Mouse (Mus musculus) testis, postnatal 14 days (tissue): ENCODE data around the gene Zfp410.
"Not testable (repeated sequence)": the region's sequence is repeated elsewhere in the genome, so short reads cannot be mapped to it uniquely, and the experiment has no call there.

Experiments used
- DNase-seq: peaks from one replicate; pipeline ENCODE4 v3.0.0; 2021; ENCODE audit warnings: low spot score

Zfp410 gene

DNA sequence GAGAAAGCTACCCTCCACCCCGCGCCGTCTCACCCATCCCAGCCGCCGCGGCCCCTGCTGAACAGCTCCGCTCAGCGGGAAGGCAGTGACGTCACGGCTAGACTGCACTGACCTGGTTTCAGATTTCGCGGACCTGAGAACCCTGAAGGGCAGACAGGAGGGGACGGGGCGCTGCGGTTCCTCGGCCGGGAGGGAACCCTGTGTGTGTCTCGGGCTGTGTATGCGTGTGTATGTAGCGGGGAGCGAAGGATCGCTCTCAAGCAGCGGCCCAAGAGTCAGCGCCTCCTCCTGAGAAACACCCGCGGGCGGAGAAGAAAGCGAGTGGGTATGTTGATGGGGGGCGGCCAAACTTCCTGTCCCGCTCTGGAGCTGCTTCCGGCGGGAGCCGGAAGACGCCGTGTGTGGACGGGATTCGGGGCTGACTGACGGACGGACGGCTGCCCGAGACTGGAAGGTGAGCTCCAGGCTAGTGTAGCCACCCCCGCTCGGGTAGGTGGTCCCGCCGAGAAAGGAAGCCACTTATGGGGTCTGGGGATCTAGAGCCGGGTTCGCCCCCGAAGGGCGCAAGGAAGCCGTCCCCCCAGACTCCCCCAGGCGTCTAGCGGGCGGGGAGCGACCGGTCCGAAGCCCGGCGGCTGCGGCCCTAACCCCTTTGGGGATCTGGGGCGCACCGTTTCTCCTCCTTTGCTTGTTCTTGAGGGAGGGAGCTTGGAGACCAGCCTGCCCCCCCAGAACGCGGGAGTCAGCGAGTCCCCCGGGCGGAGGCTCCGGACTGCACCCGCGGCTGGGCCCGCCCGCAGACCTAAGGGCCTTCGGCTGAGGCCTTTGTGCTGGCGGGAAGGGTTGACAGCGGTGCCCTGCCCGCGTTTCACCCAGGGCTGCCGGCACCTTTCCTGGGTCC is at the start of gene Zfp410:
Zfp410 (plus strand) TSS at position 132 of the 901 bp plus-strand sequence.
- DNase-seq = peak; percentile 88

DNA sequence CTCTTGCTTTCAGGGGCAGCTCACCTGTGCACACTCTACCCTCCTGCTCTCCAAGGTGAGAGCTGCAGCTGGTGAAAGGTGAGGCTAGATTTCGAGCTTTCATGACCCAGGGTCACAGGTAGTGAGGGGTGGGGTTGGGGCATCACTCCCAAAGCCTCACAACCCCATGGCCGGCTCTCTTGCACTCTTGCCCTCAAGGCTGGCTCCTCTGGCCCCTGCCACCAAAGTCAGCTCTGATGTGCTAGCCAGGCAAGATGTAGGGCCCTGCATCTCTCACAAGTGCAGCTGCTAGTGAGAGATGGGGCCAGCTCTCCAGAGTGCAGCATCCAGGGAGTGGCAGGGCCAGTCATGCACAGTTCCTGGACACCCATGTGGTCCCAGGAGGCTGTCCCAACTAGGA is 49.4 kb upstream of the Zfp410 start:
- DNase-seq = no peak

- no peak for DNase-seq
These were observed 43.3 kb upstream of the Zfp410 start for GRCm38 (mm10) chr12:84273366-84273765.

DNA sequence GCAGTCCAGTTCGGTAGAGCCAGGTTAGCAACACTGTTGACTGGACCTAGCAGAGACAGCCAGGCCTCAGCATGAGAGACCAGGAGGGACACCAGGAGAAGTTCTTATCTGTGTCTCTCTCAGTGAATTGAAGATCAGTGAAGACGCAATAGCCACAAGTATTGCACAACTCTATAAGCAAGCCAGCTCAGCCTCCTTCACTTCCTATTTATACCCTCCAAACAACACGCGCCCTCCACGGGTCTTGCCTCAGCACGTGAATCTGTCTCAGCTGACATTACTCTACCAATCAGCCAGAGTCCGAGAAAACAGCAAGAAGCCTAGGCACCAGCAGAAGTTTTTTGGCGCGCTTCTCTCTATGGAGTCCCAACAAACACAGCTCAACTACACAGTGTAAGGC is 41.4 kb upstream of the Zfp410 start:
- DNase-seq = no peak

DNA sequence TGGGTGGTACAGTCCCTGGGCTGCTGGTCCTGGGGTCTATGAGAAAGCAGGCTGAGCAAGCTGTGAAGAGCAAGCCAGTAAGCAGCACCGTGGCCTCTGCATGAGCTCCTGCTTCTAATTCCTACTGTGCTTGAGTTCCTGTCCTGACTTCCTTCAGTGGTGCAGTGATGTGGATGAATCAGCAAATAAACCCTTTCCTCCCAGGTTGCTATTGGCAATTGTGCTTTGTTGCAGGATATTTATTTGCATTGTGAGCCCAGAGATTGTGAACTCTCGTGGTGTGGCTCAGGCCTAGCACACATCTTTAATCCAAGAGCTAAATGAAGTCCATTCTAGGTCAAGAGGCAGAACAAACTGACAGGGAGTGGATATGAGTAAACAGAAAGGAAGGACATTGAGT is 40.4 kb upstream of the Zfp410 start:
- no peak for DNase-seq

DNA sequence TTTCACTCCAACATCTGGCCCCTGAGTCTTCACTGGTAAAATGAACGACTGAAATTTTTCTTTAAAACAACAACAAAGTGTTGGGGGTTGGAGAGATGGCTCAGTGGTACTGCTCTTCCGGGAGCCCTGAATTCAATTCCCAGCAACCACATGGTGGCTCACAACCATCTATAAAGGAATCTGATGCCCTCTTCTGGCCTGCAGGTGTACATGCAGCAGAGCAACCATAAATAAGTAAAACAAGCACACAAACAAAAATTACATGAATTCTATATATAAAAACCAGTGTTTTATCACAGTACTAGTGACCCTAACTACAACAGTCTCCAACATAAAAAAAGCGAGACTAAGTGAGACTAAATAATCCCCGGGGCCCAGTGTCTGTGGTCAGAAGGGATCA is 39.9 kb upstream of the Zfp410 start:
- no peak for DNase-seq

DNA sequence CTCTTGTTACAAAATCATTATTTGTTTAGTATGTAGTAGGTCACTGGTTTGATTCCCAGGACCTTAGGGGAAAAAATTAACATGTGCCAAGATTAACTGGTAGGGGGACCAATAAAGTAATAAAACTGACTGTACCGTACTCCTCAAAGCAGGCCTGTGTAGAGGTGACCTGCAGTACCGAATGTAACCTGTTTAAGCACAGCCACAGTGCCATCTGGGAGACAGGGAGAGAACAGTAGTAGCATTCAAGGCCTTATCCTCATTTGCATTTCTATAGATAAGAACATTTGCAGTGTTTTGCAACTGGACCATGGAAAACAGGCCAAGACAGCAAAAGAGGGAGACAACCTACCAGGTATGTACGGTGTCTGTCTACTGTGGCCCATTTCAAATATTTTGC is 38.8 kb upstream of the Zfp410 start:
- DNase-seq = no peak

DNA sequence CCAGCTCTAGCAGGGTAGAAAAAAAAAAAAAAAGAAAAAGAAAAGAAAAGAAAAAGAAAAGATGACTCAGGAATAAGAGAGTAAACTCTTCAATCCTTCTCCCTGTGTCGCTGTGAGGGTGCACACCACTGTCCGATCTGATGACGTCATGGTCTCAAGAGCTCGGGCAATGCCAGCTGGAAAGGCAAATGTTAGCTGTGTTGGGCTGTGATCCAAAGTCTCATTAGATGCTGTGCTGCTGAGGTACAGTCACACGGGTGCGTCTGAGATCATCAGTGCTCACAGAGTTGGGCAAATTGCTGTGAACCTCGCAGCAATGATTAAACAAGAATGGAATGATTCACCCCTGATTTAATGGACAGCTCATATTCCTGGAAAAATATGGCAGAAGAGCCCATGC is 37.8 kb upstream of the Zfp410 start:
- no peak for DNase-seq

GRCm38 (mm10) chr12:84284391-84284790 is 32.3 kb upstream of the Zfp410 start:
- DNase-seq = no peak

DNA sequence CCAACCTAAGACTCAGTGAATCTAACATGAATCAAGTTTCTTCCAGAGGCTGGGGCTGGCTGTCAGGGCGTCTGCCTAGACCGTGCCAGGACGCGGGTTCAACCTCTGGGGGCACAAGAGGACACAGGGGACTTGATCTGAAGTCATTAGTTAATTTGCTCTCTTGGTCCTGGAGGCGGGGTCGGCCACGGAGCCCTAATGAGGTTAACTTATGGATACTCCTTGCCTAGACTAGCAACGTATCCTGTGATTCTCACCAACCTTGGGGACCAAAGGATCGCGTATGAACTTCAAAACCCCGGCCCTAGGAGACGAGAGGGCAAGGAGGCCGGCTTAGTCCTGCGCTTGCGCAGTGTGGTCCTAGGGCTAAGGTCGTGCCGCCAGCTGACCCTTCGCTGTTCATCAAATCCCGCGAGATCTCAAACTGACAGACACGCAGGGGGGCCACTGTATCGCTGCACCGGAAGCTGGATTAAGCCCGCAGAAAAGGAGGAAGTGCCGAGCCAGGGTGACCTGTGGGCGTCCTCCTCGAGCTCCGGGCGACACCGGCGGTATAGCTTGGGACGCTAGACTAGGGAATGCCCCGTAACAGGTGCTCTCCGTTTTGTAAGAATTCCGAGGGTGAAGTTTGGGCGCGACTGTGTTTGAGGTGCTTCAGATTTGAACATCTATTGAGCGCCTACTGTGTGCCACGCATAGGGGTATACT is 31.6 kb upstream of the Zfp410 start, which contains the start of gene Ptgr2:
Ptgr2 (plus strand) TSS at position 348 of the 708 bp plus-strand sequence.
- peak; percentile 95 for DNase-seq

DNA sequence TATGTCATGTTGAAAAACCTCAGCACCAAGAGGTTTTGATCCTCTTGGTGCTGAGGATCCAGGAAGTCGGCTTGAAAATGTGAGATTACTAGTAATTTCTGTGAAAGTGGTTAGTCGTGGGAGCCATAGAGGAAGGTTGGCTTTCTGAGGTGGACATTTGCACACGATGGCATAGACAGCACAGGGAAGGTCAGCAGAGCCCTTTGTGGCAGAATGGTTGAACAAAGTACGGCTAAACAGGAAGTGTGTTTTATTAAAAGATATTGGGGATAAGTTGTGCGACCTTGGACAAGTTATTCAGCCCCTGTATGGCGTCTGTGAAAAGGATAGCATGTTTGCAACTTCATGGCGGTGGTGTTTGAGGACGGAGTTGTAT is 31.1 kb upstream of the Zfp410 start:
- DNase-seq = no peak

GRCm38 (mm10) chr12:84288461-84288860 is 28.2 kb upstream of the Zfp410 start:
- DNase-seq = peak; percentile 20

GRCm38 (mm10) chr12:84297851-84298250 is 18.8 kb upstream of the Zfp410 start:
- no peak for DNase-seq

GRCm38 (mm10) chr12:84299265-84299664 is 17.4 kb upstream of the Zfp410 start:
- no peak for DNase-seq

GRCm38 (mm10) chr12:84304101-84304500 is 12.6 kb upstream of the Zfp410 start:
- no peak for DNase-seq

DNA sequence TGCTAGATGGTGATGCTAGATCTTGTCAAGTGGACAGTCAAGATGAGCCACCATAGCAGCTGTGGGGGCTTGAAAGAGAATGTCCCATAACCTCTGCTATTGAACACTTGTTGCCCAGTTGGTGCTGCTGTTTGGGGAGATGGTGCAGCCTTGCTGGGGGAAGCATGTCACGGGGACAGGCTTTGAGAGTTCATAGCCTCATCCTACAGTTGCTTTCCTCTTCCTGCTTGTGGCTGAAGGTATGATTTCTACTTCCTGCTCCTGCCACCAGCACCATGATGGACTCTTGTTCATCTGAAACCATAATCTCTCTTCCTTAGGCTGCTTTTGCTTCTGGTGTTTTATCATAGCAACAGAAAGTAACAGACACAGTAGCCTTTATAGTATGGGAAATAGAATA is 12.1 kb upstream of the Zfp410 start:
- DNase-seq = no peak

DNA sequence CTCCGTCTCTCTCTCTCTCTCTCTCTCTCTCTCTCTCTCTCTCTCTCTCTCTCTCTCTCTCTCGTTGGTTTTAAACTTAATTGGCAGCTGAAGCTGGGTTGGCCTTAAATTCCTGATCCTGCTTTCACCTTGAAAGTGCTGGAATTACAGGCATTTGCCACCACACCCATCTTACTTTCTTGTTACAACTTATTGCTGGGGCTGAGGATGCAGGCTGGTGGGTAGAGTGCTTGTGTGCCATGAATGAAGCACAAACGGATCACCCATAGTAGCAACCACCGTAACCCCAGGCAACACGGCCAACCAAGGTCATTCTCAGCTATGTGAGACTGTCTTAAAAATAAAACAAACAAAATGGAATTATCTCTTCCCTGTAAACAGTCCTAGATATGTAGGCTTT is 5.3 kb upstream of the Zfp410 start:
- no peak for DNase-seq

- peak; percentile 35 for DNase-seq
These were observed 646 bp upstream of the Zfp410 start for GRCm38 (mm10) chr12:84316006-84316405.

- no peak for DNase-seq
These were observed 10.5 kb downstream of the Zfp410 start for GRCm38 (mm10) chr12:84327111-84327512.

GRCm38 (mm10) chr12:84336963-84337625 is 20.4 kb downstream of the Zfp410 start:
- no peak for DNase-seq

- no peak for DNase-seq
These were observed 30.5 kb downstream of the Zfp410 start for GRCm38 (mm10) chr12:84347192-84347591.

GRCm38 (mm10) chr12:84358699-84359098 is 42.0 kb downstream of the Zfp410 start:
- not testable (repeated sequence) for DNase-seq
